Mouse (Mus musculus) layer of hippocampus, adult 9-11 months (tissue): ENCODE results near the gene Sh3tc1.

Experiments
- DNase-seq: peaks from one replicate; pipeline ENCODE4 v3.0.0; 2022

Gene Sh3tc1

DNA sequence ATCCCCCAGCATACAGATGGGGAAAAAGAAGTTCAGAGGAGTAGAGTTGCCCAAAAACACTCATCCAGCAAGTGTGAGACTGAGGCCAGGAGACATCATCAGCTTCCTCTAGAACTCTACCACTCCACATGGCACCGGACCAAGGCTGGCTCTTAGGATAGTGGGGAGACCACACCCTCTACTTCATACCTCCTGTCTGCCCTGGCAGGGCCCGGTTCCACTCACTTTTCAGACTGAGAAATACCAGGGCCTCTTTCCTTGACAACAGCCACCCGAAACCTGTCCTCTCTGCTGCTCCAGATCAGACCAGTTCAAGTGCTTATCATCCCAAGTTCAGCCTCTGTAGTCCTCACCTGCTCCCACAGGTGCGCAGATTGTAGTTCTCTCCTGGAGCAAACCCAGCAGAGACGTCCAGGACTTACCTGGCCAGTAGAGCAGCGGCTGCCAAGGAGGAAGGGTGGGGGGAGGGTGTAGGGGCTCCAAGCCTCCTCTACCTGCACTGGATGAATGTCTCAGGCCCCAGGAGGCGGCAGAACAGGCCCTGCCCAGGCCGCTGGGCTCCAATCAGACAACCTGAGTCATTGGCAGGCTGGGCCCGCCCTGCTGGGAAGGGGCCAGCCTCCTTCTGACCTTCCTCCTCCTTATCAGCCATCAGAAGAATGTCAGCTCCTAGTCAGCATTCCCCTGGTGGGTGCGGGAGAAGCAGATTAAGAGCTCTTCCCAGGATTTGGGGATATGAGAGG lies at the start of gene Sh3tc1:
Sh3tc1 (minus strand) TSS at position 452 of the 743 bp plus-strand sequence.
- no peak for DNase-seq

DNA sequence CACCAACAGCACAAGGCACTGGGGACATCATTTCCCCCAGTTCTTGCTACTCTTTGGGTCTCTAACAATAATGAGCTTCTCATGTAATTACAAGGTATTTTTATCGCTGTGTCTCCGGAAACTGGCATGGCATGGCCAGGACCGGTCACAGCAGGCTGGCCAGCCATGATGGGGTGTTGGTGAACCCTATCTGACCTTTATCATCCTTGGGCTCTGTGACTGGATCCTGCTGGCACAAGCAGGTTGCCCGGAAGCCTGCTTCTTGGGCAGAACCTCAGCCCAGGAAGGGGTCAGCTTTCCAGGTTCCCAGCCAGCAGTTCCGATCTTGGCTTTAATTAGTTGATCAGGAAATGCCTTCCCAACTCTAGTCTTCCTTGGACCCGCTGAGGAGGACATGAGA lies 48.9 kb upstream of the Sh3tc1 start:
- DNase-seq: no peak

DNA sequence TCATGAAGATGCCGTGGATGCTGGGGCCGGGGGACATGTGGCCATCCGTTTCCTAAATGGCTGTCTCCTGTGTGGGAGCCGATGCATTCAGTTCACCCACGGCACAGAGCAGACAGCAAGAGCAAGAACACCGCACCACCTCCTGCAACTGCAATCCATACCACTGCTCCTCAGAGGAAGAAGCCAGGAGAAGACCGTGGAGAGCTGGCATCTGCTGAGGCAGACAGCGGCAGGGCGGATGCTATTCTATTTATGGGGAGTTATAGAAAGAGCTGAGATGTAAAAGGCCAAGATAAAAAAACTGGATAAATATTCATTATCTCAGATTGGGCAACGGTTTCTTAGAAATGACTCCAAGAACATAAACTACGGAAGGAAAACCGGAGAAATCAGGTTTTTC lies 48.1 kb upstream of the Sh3tc1 start:
- peak; percentile 61 for DNase-seq

DNA sequence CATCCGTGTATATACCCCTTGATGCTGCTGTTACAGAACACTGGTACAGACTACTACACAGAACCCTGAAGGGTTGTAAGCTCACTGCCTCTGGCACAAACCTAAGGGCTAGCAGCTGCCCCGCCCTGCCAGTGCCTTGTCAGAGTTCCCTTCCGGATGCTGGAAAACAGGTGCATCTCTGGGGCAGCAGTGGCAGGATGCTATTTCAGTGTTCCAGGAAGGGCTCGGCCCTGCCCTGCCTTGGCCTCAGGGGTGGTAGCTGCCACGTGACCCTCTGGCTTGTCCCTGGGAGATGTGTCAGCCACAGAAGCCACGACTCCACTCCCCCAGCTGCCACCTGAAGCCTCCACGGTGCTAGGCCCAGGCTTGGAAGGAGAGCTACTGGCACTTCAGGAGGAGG lies 46.1 kb upstream of the Sh3tc1 start:
- DNase-seq: no peak

DNA sequence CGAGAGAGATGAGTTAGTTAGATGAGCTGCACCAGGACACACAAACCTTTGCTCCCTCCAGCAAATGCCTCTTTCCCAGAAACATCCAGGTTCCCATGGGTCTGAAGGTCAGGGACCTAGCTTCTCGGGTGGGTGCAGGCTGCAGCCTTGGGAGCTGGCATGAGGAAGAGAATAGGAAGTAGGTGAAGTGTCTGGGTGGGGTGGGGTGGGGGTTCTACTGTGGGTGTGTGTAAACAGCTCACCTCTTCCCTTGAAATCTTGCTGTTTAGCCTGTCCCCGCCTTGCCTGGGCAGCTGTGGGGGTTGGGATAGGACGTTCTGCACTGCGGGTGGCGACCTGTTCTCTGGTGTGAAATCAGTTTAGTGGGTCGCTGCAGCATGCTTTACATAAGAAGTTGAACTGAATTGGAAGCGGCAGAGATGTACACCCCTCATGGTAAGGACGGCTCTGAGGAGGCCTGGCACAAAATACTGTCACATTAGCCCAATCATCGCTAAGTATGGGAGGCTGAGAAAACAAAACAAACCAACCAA lies 42.9 kb upstream of the Sh3tc1 start:
- no peak for DNase-seq

DNA sequence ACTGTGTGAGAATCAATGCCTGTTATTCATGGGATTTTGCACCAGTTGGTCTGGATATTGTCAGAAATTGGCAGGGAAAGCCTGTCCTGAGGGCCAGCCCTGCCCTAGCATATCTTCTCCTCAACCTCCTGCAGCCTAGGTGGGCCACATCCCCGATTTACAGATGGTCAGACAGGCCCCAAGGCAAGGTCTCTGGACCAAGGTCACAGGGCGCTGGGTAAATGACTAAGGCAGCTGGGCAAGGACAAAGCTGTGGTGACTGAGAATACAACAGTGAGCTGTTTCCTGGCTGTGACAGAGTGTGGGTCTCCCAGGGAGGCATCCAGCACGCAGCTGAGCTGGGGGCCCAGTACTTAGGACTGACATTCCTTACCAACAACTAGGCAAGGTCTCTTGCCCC lies 41.3 kb upstream of the Sh3tc1 start:
- no peak for DNase-seq

DNA sequence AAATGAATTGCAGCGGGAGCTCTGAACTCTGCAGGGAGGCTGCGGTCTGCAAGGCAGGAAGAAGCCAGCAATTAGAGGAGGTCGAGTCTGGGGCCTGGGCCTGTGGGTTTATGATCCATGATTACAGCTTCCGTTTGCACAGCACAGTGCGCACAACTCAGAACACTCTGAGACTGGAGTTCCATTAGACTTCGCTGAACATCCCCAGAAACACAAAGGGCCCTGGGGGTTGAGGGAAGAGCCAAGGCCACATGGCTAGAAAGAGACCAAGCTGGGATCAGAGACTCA lies 34.3 kb upstream of the Sh3tc1 start:
- no peak for DNase-seq

DNA sequence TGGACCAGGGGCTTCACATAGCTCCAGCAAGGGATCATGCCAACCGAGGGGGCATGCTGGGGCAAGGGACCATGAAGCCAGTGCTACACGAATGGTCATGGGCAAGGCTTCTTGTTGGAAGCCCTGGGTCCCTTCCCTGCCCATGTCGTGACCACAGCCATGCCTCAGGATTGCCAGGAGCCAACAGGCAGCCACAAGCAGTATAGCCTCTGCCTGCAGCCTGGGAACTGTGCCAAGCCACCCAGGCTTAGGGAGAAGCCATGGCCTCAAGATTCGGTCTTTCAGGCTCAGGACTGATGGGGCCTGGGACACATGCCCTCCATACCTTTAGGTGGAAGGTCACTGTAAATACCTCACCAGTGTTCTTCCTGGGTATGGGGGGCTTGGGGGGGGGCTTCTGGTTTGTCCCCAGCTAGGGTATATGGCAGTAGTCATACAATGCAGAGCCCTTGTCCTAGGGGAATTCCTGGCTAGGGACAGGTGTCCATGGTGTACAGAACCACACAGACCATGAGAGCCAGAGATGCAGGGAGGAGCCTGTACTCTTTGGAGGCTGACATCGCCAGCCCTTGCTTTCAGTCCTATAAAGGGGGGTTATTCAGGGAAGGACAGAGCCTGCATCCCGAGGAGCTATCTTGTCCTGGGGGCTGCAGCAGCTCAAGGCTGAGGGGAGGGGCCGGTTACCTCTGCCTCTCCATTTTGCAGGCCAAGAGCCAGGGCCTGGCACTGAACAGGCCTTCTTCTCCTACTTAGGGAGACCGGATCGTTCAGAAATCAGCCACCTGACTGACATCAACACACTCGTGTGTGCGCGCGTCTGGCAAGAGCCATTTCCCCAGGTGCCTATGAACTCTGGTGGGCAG lies 33.7 kb upstream of the Sh3tc1 start:
- DNase-seq: no peak

DNA sequence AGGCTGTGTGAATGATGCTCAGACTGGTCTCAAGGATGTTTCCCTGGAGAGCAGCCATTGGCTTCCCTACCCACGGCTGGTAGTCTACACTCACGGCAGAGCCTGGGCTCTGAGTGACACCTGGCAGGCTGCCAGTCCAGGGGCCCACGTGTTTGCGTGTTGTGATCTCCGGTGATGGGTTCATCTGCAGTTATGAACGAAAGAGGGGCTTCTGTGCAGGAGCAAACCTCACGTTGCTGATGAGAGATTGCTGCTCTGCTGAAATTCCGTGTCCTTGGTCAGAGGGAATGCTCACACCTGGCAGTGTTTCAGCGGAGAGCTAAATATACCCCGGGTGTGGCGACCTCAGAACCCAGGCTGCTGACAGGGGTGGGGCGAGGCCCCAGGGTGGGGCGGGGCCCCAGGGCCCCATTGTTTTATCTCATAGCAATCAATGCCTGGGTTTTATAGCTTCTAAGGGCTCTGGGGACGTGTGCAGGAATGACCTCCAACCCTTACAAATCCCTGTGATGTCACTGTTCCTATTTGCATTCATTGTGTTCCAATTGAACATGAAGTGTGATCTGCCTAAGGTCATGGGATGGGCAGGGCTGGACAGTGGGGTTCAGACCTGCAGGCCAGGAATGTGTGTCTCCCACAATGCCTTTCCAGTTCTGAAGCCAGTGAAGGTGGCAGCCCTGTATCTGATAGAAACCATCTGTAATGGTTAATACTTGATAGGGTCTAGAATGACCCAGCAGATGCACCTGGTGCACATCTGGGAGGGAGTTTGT lies 31.3 kb upstream of the Sh3tc1 start:
- no peak for DNase-seq

DNA sequence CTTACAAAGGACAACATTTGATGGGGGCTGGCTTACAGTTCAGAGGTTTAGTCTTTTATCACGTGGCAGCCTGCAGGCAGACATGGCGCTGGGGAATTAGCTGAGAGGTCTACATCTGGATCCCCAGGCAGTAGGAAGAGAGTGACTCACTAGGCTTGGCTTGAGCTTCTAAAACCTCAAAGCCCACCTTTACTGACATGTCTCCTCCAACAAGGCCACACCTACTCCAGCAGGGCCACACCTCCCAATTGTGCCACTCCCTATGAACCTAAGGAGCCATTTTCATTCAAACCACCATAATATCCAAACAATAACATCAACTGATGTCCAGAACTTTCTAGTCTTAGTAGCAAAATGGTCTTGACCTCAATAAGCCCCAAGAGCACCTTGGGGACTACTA lies 30.5 kb upstream of the Sh3tc1 start:
- DNase-seq: no peak

DNA sequence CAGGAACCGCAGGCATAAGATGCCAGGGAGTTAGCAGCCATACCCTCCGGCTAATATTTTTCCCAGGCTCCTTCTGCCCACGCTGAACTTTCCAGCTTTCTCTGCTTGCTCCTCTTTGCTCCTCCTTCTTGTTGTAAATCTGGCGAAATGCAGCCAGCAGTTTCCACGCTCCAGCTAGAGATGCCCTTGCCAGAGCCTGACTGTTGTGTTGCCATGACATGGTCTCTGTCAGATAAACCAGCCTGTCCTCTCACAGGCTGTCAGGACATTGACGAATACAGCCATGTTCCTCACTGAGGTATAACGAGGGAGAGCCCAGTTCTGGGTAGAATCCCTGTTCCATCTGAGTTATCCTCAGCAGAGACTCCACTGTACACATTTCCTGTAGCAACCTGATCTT lies 29.2 kb upstream of the Sh3tc1 start:
- DNase-seq: no peak

DNA sequence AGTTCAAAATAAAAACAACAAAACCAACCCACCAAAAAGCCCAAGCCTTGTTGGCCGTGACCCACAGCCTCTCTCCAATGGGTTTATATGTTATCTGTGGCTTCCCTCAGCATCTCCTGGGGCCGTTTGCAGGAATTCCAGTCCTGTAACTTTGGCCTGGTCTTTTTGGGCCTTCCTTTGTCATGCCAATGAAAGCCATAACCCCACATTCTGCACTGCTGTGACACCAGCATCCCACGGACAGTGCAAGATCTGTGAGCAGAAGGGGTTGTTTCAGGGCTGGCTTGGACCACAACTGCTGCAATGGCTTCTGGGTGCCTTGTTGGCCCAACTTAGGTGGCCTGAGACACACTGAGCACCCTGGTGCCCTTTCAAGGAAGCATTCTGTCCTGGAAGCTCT lies 28.7 kb upstream of the Sh3tc1 start:
- DNase-seq: no peak

DNA sequence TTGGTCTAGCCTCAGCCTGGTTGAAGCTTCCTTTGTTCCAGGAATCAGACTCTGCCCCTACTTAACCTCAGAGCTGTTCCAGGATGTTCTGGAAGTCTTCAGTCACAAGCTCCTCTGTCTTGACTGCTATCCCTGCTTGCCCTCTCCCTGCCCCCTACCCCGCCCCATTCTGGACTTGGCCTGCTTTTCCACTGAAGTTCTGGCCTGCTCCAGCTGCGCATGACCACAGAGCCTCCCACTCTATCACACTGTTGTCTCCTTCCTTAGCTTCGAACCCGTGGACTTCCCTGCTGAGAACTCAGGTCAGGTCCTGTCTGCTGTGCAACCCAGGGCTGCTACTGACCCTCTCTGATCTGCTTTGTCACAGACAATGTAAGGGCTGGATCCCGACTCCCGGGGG lies 26.1 kb upstream of the Sh3tc1 start:
- no peak for DNase-seq

DNA sequence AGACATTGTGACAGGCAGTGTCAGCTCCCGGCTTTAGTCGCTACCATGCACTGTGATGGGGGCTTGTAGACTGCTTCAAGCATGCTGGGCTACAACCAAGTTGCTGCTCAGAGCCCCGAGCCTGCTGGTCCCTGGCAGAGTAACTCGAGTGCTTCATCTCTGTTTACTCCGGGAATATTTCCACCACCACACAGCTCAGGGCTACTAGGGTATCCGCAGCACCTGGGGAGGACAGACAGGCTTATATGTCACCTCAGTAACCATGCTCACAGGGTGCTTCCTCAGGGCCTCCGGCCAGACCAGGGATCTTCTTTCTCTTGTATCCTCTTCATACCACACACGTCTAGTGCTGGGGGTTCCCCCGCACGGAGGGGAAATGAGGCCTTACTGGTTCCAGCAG lies 23.1 kb upstream of the Sh3tc1 start:
- DNase-seq: no peak

DNA sequence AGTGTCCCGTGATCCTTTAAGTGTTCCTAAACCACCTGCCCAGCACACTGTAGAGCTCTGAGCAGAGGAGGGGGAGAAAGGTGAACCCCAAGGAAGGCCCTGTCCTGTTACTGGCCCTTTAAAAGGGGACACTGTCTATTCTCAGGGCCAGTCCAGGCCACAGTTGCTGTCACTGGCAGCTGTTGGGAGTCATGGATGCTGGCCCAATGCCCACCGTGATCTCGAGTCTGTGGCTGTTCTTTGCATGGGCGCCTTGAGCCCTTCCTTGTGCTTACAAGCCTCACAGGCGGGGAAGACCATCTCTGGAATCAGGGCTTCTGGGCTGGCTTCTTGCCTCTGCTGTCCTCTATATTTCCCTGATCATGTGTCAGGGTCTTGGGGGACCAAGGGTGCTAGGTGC lies 22.6 kb upstream of the Sh3tc1 start:
- DNase-seq: peak; percentile 68

DNA sequence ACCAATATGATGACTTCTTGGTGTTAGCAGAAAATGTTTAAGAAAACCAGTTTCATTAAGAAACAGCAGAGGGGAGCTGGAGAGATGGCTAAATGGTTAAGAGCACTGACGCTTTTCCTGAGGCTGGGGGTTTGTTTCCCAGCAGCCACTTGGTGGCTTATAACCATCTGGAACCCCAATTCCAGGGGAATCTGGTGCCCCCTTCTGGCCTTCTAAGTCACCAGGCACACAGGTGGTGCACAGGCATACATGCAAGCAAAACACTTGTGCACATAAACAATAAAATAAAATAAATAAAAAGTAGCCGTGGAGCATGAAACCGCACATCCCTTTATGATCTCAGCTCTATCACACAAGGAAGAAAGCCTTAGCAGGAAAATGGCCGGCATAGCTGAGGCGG lies 21.5 kb upstream of the Sh3tc1 start:
- DNase-seq: no peak

DNA sequence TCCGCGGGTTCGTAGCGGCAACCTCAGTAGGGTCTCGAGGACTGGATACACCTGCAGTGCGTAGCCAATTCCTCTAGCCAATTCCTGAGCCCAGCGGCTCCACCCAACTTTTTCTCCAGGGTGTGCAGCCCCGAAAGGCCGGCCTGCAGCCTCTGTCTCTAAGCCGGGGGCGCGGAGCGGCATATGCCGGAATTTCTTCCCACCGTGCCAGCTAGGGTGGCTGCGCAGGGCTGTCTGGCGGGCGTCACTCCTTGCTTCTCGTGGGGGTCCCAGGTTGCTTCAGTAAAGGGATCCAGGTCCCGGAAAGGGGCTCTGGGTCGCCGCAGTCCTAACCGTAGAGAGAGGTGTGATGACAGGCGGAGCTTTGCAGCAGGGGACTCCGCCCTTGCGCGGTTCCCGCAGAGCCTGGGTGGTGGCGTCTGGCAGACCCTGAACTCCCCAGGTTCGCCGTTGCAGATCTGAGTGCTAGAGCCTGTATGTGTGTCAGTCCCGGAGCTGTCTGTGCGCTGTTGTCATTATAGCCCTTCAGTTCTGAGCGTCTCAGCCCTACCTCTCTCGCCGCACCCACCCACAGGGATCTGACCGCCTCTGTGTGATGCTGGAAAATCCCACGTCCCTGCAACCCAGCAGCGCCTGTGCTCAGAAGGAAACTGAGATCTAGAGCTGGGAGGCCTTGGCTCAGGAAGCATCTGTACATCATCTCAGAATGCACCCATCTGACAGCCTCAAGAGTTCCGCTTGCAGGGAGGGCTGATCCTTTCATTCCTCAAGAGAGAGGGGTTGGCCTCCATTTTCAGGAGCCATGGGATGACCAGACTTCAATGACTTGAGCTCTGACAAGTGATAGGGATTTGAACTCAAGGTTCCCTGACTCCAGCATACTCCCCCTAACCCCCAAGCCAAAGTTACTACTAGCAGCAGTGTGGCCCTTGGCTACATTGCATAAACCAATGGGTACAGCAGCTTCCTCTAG lies 18.6 kb upstream of the Sh3tc1 start:
- DNase-seq: peak; percentile 65

DNA sequence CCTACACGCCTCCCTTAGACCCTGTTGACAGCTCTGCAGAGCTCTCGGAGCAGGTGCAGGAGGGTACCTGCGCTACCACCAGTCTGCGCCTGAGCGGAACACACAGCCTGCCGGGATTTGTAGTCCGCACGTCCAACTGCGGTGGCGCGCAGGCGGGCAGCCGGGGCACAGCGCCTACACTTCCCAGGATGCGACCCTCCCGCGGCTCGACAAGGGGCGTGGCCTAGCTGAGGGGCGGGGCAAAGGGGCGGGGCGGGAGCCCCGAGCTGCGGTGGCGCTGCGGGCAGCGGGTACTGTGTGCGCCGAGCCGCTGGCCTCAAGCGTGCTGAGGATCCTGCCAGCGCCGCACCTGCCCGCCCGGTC lies 17.8 kb upstream of the Sh3tc1 start, which contains the start of gene Ablim2:
Ablim2 (plus strand) TSS at position 242 of the 363 bp plus-strand sequence.
- peak; percentile 97 for DNase-seq

DNA sequence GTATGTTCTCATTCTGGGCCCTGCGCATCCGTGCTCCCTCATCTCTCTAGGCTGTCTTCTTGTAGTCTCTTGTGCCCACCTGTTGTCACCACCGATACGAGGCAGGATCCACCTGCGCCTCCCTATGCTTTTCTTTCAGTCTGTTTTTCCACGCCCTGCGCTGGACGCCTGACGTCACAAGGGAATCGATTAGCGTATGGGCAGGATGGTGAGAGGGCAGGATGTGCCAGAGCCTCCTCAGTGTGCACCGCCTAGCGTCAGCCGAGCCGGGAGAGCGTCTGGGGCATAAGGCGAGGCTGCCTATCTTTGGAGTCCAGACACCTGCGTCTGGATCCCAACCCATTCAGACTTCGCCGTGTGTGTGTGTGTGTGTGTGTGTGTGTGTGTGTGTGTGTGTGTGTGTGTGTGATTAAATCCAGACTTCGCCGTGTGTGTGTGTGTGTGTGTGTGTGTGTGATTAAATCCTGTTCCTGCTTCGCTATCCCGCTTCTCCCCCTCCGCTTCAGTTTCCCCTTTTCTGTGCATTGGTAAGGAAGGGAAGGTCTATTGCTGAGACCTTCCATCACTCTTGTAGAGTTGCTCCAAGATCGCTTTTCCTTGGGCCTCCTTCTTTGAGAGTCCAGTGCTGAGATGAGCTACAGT lies 17.3 kb upstream of the Sh3tc1 start:
- peak; percentile 91 for DNase-seq

DNA sequence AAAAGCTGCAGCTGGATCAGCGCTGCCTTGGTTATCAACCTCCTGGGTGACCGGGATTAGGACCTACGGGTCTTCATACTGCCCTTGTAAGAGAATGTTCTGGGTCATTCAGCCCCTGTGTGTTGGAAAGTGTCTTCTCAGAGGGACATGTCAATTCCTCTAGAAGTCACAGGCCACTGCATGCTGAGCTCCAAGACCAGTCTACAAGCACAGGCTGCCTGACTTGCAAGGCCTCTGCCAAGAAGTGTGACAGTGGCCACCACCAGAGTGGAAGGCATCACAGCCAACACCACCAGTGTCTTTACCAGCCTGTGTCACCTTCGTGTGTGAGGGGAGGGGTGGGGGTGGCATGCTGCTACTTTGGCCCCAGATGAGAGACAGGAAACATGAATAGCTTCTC lies 16.2 kb upstream of the Sh3tc1 start:
- no peak for DNase-seq

DNA sequence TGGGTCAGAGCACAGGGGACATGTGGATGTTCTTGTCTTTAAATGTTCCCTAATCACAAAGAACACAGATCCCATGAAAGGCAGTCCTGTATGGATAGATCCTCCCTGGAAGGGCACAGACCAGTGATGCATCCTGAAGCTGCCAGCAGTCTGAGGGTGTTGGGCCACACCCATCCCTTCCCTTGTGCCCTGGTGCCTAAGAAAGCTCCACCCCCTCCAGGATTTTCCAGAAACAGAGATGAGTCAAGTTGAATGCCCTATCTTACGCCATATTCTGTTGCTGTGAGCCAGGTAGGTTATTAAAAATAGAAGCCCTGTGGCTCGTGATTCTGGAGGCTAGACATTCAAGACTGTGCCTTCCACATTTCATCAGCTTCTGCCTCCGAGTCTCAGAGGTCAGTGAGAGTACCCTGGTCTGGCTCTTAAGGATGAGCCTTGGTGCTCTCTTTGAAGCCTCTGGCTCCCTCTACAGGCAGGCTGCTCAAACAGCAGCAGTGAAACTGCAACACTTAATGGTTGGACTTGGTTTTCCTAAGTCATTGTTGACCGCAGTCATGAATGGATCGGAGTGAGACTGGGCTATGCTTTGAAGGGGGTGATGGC lies 15.4 kb upstream of the Sh3tc1 start:
- peak; percentile 61 for DNase-seq
